Mouse (Mus musculus): ENCODE results near the gene Cela3b.
"Not testable (repeated sequence)": the region's sequence is repeated elsewhere in the genome, so short reads cannot be mapped to it uniquely, and the experiment has no call there.

Gene Cela3b

GRCm38 (mm10) chr4:137461981-137462690 lies 31.8 kb upstream of the Cela3b start:
- no peak for DNase-seq (ENCODE audit: low spot score)

DNA sequence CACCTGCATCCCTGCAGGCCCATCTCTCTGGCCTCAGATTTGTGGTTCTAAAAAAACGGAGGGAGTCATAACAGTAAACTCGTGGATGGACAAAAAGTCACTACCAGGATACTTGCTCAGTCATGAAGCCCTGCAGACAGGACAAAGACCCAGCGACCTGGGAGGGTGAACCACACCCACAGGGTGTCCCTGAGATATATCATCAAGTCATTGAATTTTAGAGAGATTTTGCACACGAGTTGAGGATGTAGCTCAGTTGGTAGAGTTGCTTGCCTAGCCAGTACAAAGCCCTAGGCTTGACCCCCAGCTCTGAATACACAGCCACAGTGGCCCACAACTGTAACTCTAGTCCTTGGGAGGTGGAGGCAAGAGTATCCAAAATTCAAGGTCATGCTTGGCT lies 30.9 kb upstream of the Cela3b start:
- no peak for DNase-seq (ENCODE audit: low spot score)

DNA sequence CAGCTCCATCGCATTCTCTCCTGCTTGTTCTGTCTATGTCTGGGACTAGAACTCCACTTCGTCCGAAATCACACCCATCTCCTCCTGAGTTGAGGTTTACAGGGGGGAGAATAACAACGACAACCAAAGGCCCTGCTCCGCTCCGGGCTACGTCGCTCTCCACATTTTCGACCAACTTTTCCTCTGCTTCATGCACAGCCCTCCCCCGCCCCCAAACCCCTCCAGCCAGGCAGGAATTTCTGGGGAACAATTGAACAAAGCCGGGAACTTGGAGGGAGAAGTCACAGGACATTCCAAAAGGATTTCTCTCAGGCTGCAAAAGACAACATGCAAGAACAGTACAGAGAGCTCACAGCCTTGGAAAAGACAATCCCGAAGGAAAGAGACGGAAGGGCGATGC lies 30.3 kb upstream of the Cela3b start:
- no peak for DNase-seq (ENCODE audit: low spot score)

- DNase-seq (ENCODE audit: low spot score), result no peak
These were observed 28.5 kb upstream of the Cela3b start for GRCm38 (mm10) chr4:137458861-137459260.

- DNase-seq (ENCODE audit: low spot score), result no peak
These were observed 28.0 kb upstream of the Cela3b start for GRCm38 (mm10) chr4:137458310-137458709.

- DNase-seq (ENCODE audit: low spot score), result no peak
These were observed 27.0 kb upstream of the Cela3b start for GRCm38 (mm10) chr4:137457292-137457691.

GRCm38 (mm10) chr4:137456581-137456980 lies 26.2 kb upstream of the Cela3b start:
- no peak for DNase-seq (ENCODE audit: low spot score)

GRCm38 (mm10) chr4:137454582-137454981 lies 24.2 kb upstream of the Cela3b start:
- no peak for DNase-seq (ENCODE audit: low spot score)

DNA sequence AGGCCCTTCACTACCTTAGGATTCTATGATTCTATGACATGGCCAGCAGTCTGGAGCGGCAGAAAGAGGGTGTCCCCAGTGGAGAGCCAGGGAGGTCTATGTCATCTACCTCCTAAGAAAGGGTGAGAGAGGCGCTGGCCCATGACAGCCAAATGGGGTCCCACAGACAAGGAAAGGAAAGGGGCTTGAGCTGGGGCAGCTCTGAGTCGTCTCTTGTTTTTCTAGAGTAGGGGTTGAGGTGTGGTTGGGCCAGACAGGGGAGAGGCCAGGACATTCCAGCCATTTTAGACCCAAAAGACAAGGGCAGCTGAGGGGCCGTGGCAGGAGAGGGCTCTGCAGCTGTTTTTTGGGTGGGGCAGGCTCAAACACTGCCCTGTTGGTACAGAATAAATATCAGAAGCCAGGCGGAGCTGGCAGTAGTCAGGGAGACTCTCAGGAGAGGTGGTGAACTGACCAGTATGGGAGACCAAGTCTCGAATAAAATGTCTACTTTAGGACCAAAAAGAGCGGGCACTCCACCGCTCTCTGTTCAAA lies 23.0 kb upstream of the Cela3b start, which contains the start of gene 1700013G24Rik:
Gene 1700013G24Rik, plus strand, starts transcription at position 51 of the 534 bp plus-strand sequence.
- DNase-seq (ENCODE audit: low spot score), result no peak

GRCm38 (mm10) chr4:137452190-137452589 lies 21.9 kb upstream of the Cela3b start:
- no peak for DNase-seq (ENCODE audit: low spot score)

DNA sequence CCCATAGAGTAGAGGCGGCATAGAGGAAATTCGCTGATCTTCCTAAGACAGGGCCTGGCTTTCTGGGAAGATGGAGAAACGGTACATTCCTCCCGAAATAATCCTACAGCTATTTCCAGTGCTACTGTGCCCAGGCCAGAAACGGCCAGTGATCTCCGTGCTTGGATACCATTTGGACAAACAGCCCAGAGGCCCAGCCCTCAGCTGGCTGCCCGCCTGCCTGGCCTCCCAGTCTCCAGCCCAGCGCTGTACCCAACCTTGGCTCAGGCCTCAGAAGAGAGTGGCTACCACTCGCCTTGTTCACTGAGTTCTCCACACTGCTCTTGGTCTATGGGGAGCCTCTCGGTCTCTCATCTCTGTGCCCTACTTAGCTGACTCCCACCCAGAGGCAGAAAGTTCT lies 19.4 kb upstream of the Cela3b start:
- no peak for DNase-seq (ENCODE audit: low spot score)

- no peak for DNase-seq (ENCODE audit: low spot score)
These were observed 18.8 kb upstream of the Cela3b start for GRCm38 (mm10) chr4:137449132-137449531.

DNA sequence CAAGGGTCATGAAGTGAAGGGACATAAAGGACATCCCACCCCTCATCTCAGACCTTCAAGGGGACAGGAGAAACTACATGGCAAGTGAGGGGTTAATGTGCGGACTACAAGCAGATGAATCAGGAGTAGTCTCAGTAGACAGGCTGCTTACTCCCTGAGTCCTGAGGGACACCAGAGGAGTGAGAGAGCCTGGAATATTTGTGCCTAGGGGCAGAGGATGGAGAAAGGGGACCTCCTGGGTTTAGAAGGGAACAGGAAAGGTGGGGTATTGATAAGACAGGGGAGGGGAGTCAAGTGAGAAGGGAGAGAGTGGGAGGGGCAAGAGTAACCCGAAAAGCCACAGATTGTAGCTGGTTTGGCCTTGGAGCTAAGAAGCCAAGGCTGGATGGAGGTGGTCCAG lies 18.3 kb upstream of the Cela3b start:
- no peak for DNase-seq (ENCODE audit: low spot score)

GRCm38 (mm10) chr4:137448197-137448596 lies 17.9 kb upstream of the Cela3b start:
- no peak for DNase-seq (ENCODE audit: low spot score)

DNA sequence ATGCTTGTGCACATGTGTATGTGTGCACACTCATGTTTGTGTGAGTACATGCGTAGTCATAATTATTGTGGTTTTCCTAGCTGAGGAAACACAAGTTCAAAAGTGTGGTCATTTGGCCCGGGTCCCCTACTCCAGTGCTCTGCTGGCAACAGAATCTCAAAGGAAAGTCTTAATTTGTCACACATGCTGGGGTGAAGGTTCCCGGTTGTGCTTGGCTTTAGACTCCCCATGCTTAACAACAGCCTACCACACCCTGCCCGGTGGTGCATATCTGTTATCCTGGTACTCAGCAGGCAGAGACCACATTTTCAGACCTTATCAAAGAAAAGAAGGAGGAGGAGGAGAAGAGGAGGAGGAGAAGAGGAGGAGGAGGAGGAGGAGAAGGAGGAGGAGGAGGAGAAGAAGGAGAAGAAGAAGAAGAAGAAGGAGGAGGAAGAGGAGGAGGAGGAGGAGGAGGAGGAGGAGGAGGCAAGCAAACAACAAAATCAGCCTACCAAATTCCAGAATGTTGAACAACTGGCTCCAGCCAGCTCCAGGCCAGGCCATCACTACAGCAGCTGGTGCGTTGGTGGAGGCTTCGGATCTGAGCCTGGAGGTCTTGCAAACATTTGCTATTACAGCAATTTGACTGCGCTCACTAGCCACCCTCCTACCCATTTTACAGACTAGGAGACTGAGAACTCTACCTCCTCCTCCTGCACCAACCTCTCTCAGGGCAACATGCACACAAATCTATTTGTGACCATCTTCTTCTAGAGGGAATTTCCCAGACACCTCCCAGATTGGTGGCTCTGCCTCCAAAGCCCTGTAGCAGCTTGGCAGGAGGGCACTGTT lies 17.2 kb upstream of the Cela3b start:
- no peak for DNase-seq (ENCODE audit: low spot score)

- no peak for DNase-seq (ENCODE audit: low spot score)
These were observed 15.5 kb upstream of the Cela3b start for GRCm38 (mm10) chr4:137445881-137446280.

- peak; percentile 70 for DNase-seq (ENCODE audit: low spot score)
These were observed 13.3 kb upstream of the Cela3b start for GRCm38 (mm10) chr4:137443625-137444024.

DNA sequence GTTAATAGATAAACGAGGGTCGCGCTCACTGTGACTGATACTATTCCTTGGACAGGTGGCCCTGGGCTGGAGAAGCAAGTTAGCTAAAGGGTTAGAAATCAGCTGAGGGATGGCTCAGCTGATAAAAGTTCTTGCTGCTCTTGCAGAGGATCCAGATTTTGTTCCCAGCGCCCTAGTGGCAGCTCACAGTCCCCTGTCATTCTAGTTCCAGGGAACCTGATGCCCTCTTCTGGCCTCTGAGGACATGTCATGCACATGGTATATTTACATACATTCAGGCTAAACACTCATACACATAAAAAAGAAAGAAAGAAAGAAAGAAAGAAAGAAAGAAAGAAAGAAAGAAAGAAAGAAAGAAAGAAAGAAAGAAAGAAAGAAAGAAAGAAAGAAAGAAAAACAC lies 11.0 kb upstream of the Cela3b start:
- DNase-seq (ENCODE audit: low spot score), result no peak

DNA sequence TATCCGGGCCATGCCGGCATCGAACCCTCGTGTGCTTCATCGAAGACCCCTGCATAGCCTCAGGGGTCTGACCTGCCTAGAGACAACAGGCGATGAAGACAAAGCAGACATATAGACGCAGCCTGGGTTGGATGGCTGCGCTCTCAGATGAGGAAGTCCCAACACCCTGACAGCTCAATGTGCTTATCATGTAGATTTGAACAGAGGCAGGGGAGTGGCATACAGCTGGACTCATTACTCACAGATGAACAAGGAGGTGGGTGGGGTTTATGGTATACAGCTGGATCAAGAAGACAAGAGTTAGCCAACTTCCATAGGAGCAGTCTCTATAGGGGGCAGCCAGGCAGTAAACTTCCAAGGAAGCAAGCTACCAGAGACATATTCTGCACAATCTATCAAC lies 8.5 kb upstream of the Cela3b start:
- DNase-seq (ENCODE audit: low spot score), result no peak

GRCm38 (mm10) chr4:137436979-137437669 lies 6.8 kb upstream of the Cela3b start:
- no peak for DNase-seq (ENCODE audit: low spot score)

- not testable (repeated sequence) for DNase-seq (ENCODE audit: low spot score)
These were observed 2.6 kb upstream of the Cela3b start for GRCm38 (mm10) chr4:137432700-137433550.

Measured in layer of hippocampus, adult 11-12 months (tissue).